Mouse (Mus musculus) gonadal fat pad, adult 2 months (tissue): ENCODE results near the gene Sptssa. TPM values are rescaled to one million over a fixed set of nuclear protein-coding genes. Genes with fewer than 3 reads are reported as not detected.

Experiments used
- DNase-seq: peaks from one replicate; pipeline ENCODE4 v3.0.0-alpha.2; 2012; ENCODE audit warnings: low read depth
- polyA plus RNA-seq: library from polyadenylated mRNA; depleted of rRNA; stranded (reverse); fragments of >200 nt; gene quantifications from 2 replicates; pipeline ENCODE4 v1.2.3, GENCODE M21; 2012

The Sptssa gene
- polyA plus RNA-seq, 1 experiment = 113 TPM

GRCm38 (mm10) chr12:54655292-54656038 lies 908 bp downstream of the Sptssa start:
- no peak for DNase-seq

DNA sequence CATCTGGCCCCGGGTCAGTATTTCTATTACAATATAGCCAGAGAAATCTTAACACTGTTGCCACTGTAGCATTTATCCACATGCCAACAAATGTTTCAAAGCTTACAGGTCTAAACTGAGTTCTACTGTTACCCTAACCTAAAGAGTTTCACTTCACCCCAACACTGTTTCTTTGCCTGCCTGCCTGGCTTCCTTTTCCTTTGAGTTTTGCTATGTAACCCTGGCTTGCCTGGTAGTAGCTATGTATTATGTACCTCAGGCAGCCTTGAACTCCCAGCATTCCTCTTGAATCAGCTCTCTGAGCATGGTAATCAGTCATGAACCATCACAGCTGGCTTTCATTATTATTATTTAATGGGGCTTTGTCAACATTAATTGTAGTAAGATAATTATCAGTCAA lies 1.6 kb downstream of the Sptssa start:
- no peak for DNase-seq

DNA sequence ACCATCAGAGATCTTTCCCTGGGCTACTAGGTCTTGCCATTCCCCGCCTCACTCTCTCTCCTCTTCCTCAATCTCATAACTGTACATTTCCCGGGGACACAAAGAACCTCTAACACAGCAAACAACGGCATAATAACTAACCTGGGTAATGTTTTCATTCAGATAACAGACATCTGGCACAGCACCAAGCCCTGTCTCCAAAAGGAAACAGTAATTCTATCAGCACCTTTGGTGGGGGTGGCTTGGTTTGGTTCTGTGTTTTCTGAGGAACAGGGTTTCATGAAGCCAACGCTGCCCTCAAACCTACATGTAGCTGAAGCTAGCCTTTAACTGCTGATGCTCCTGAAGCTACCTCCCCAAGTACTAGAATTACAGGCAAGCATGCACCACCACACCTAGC lies 2.2 kb downstream of the Sptssa start:
- no peak for DNase-seq

DNA sequence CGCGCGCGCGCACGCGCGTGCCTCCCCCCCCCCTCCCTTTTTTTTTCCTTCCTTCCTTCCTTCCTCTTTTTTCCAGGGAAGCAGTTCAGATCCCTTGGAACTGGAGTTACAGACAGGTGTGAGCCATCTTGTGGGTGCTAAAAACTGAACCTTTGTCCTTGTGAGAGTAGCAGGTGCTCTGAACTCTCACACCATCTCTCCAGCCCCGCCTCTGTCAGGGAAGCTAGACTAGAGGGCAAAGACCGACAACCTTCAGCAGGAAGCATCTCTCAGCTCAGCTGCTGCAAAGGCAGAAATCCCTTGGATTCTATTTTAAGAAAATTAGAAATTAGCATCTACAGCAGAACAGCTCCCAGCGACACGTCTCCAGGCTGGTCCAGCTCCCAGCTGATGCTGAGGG lies 4.0 kb downstream of the Sptssa start:
- no peak for DNase-seq

- DNase-seq = no peak
Observed at GRCm38 (mm10) chr12:54651820-54652219, 4.6 kb downstream of the Sptssa start.

- no peak for DNase-seq
Observed at GRCm38 (mm10) chr12:54651158-54651557, 5.2 kb downstream of the Sptssa start.

GRCm38 (mm10) chr12:54644947-54645346 lies 11.4 kb downstream of the Sptssa start:
- DNase-seq = no peak

DNA sequence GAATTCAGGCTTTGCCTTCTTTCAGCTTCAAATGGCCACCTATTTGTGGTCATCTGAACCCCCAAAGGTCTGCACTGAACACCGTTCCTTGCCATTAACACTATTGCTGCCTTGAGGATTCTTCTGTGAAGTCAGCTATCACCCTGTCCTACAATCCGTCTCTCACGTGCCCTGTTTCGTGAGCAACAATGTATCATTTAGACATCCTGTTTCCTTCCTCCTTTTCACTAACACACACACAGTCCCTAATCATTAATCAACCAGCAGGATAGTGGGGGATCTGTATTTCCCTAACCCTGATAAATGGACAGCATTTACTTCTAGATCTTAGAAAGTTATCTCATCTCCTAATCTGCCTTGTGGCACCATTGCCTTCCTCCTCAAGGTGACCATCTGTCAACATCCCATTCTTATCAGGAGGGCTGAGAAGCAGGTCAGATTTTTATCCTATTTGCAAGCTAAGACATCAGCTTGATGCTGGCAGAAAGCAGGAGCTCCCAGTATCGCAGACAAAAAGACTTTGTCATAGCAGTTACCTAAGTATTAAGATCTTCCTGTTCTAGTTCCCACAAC lies 13.0 kb downstream of the Sptssa start:
- no peak for DNase-seq

DNA sequence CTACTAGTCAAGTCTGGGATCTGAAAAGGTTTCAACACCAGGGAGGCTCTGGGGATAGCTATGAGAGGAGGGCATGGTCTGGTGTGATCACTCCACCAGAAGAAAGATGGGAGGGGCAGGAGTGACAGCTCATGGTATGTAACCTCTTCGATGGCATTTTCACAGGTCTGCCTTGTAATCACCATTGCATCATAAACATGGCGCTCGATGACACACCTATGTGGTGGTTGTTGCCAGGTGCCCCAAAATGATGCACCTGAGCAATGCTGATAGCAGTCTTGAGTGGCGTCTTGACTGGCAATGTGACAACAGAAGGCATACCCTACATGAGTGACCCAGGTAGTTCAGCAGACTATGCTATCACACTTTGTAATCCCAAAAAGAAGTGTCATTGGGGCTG lies 15.0 kb downstream of the Sptssa start:
- no peak for DNase-seq

DNA sequence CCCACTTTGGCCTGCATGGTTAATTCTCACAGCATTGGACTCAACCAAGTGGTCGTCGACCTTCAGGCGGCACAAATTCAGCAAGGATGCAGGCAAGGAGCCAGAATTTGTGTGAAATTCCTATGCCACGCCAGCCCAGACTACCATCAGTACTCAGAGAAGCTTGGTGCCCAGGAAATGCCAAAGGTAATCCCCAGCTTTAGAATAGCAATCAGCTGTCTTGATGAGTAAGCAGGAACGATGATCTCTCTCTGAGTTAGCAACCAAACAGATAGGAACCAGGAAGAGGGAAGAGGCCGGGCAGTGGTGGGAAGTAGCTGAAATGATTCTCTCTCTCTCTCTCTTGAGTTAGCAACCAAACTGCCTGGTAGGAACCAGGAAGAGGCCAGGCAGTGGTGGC lies 16.1 kb downstream of the Sptssa start:
- DNase-seq = no peak

- no peak for DNase-seq
Observed at GRCm38 (mm10) chr12:54637033-54637432, 19.3 kb downstream of the Sptssa start.

DNA sequence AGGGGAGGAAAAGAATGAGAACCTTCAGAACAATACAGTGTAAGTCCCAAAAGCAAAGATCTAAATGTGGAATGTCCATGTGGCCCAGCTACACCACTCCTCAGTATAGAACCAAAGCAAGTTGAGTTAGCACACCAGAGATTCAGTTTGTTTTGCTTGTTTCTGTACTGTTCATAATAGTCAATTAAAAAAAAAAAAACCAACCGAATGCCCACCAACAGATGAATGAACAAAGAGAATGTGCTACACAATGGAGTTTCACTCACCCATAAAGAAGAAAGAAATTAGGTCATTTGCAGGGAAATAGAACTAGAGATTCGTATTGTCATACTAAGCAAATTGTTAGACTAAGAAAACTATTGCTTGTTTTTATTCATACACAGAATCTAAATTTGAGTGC lies 24.2 kb downstream of the Sptssa start:
- DNase-seq = no peak

GRCm38 (mm10) chr12:54621942-54622341 lies 34.4 kb downstream of the Sptssa start:
- DNase-seq = no peak

GRCm38 (mm10) chr12:54620042-54620705 lies 36.2 kb downstream of the Sptssa start:
- no peak for DNase-seq

DNA sequence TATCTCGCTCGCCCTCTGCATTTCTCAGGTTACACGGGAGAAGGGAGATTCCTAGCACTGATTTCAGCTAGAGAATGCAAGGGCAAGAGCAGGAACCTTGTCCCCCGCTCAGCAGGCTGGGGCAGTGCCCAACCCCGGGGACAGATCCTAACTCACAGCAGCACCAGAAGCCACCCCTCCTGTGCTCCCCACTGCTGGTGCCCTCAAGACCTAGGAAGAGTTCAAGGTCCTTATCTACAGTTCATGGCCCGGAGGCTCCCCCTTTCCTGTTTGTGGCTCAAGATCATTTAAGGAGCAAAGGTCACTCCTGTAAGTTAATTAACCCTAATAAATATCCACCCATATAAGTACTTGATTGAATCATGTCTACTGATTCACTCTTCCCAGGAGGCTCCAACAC lies 47.4 kb downstream of the Sptssa start:
- no peak for DNase-seq

GRCm38 (mm10) chr12:54605203-54605602 lies 51.2 kb downstream of the Sptssa start:
- DNase-seq = no peak

GRCm38 (mm10) chr12:54603542-54604167 lies 52.7 kb downstream of the Sptssa start:
- DNase-seq = no peak

DNA sequence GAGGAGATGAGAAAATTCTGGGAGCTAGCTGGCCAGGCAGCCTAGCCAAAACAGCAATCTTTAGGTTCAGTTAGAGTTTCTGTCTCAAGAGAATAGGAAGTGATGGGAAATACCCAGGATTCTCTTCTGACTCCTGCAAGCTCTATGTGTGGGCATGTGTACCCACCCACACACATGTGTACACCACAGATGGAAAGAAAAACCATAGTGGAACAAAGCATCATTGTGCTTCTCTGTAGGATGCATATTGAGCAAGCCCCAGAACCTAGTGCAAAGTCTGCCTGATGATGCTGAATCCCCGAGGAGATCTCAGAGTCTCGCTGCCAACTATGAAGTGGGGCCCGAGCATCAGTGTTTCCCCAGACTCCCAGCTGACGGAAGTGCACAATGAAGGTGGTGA lies 55.9 kb downstream of the Sptssa start:
- no peak for DNase-seq

- DNase-seq = no peak
Observed at GRCm38 (mm10) chr12:54598358-54598757, 58.0 kb downstream of the Sptssa start.

- DNase-seq = no peak
Observed at GRCm38 (mm10) chr12:54596715-54597114, 59.7 kb downstream of the Sptssa start.
